Mouse (Mus musculus) kidney, adult 2 months (tissue): Measurements from ENCODE around the gene Ppfibp1. TPM values are rescaled to one million over a fixed set of nuclear protein-coding genes. Genes with fewer than 3 reads are reported as not detected.
A peak's percentile ranks its signal among the peaks of the same experiment; 100 is the strongest.
"Not testable (repeated sequence)": the region's sequence is repeated elsewhere in the genome, so short reads cannot be mapped to it uniquely, and the experiment has no call there.

ENCODE experiments used
- DNase-seq: peaks from one replicate; pipeline ENCODE4 v3.0.0; 2021
- H3K27ac ChIP-seq: fragments of 200-500 bp; 2 replicates; pipeline ENCODE4 v1.5.1; 2012; ENCODE audit warnings: low read depth, low read length, control low read depth, inconsistent platforms; ENCODE audit not compliant: insufficient read depth
- H3K27me3 ChIP-seq: fragments of 200-500 bp; replicated peaks from 2 replicates; pipeline ENCODE4 v1.6.1; 2012; ENCODE audit warnings: mild to moderate bottlenecking, moderate library complexity, low read length, inconsistent platforms; ENCODE audit not compliant: control insufficient read depth, insufficient read depth
- H3K36me3 ChIP-seq: fragments of 200-500 bp; 2 replicates; pipeline ENCODE4 v1.6.1; 2012; ENCODE audit warnings: mild to moderate bottlenecking, moderate library complexity, low read length, inconsistent platforms; ENCODE audit not compliant: control insufficient read depth, insufficient read depth
- H3K4me1 ChIP-seq: fragments of 200-500 bp; 2 replicates; pipeline ENCODE4 v1.6.1; 2011; ENCODE audit warnings: low read length; ENCODE audit not compliant: control insufficient read depth, insufficient read depth
- H3K4me3 ChIP-seq: fragments of 200-500 bp; 2 replicates; pipeline ENCODE4 v1.5.1; 2011; ENCODE audit warnings: mild to moderate bottlenecking, low read depth, low read length, control low read depth; ENCODE audit not compliant: insufficient read depth
- CTCF ChIP-seq: fragments of 200-500 bp; conservative IDR thresholded peaks from 2 replicates; pipeline ENCODE4 v1.5.1; 2011; ENCODE audit warnings: low read depth, mild to moderate bottlenecking, control low read depth, low read length, moderate library complexity, mixed read lengths; ENCODE audit not compliant: insufficient read depth, insufficient read length
- POLR2A ChIP-seq: fragments of 200-500 bp; IDR thresholded peaks from one replicate; pipeline ENCODE4 v1.6.1; 2011; ENCODE audit warnings: low read depth, low read length, control low read depth
- WGBS: fragments of 180-500 bp; shearing (Covaris S2); methylation state at CpG from one replicate; pipeline ENCODE4 v1.1.7; 2018; 5-methylcytosine and 5-hydroxymethylcytosine counted together
- polyA plus RNA-seq: library from polyadenylated mRNA; depleted of rRNA; stranded (reverse); fragments of >200 nt; gene quantifications from 2 replicates; pipeline ENCODE4 v1.2.3, GENCODE M21; 2012

Ppfibp1 gene
- polyA plus RNA-seq, 1 experiment, result 23.4 TPM

- Histone ChIP-seq H3K4me3 (no peak within 1 kb of the TSS), H3K36me3 (no peaks in the 10 kb centered on the region), H3K27me3 (no peaks in the 10 kb centered on the region), H3K4me1 (no peaks in the 10 kb centered on the region), H3K27ac (no peak within 1 kb of the TSS)
- TF ChIP-seq POLR2A, result no peak
- TF ChIP-seq CTCF, result no peak
- WGBS, result 88% methylated on average over 4 of the region's 4 CpGs
- DNase-seq, result no peak
These were observed 38.2 kb upstream of the Ppfibp1 start, which contains the start of gene Smco2 for GRCm38 (mm10) chr6:146850050-146850449. TSS of gene Smco2 (plus strand) at chr6:146850104.

- Histone ChIP-seq H3K4me3 (no peak overlapping the region), H3K4me1 (no peaks in the 10 kb centered on the region), H3K36me3 (no peaks in the 10 kb centered on the region), H3K27ac (no peak overlapping the region), H3K27me3 (no peaks in the 10 kb centered on the region)
- no peak for TF ChIP-seq CTCF
- no peak for TF ChIP-seq POLR2A
- WGBS, result 79% methylated on average over 3 of the region's 3 CpGs
- DNase-seq, result no peak
These were observed 36.4 kb upstream of the Ppfibp1 start for GRCm38 (mm10) chr6:146851916-146852315.

GRCm38 (mm10) chr6:146852739-146853138 lies 35.5 kb upstream of the Ppfibp1 start:
- WGBS, result 78% methylated on average over 4 of the region's 4 CpGs
- no peaks in the 10 kb centered on the region for H3K4me1 ChIP-seq
- no peaks in the 10 kb centered on the region for H3K27me3 ChIP-seq
- TF ChIP-seq CTCF, result no peak
- no peak for TF ChIP-seq POLR2A
- H3K4me3 ChIP-seq, result no peak overlapping the region
- no peak for DNase-seq
- H3K36me3 ChIP-seq, result no peaks in the 10 kb centered on the region
- H3K27ac ChIP-seq, result no peak overlapping the region

GRCm38 (mm10) chr6:146855185-146855584 lies 33.1 kb upstream of the Ppfibp1 start:
- WGBS, result 95% methylated on average over 9 of the region's 9 CpGs
- Histone ChIP-seq H3K36me3 (no peaks in the 10 kb centered on the region), H3K4me1 (no peaks in the 10 kb centered on the region), H3K27me3 (no peaks in the 10 kb centered on the region), H3K4me3 (no peak overlapping the region), H3K27ac (no peak overlapping the region)
- TF ChIP-seq POLR2A (no peak), CTCF (no peak)
- DNase-seq, result no peak

GRCm38 (mm10) chr6:146857386-146857785 lies 30.9 kb upstream of the Ppfibp1 start:
- H3K27me3 ChIP-seq, result no peaks in the 10 kb centered on the region
- H3K4me1 ChIP-seq, result no peaks in the 10 kb centered on the region
- no peak overlapping the region for H3K27ac ChIP-seq
- WGBS, result 94% methylated on average over 2 of the region's 2 CpGs
- TF ChIP-seq POLR2A (no peak), CTCF (no peak)
- no peaks in the 10 kb centered on the region for H3K36me3 ChIP-seq
- no peak for DNase-seq
- H3K4me3 ChIP-seq, result no peak overlapping the region

GRCm38 (mm10) chr6:146863154-146863553 lies 25.1 kb upstream of the Ppfibp1 start:
- no peak for DNase-seq
- H3K27ac ChIP-seq, result no peak overlapping the region
- TF ChIP-seq POLR2A, result no peak
- TF ChIP-seq CTCF, result no peak
- no peaks in the 10 kb centered on the region for H3K36me3 ChIP-seq
- no peaks in the 10 kb centered on the region for H3K4me1 ChIP-seq
- no peaks in the 10 kb centered on the region for H3K27me3 ChIP-seq
- 91% methylated on average over 2 of the region's 2 CpGs for WGBS
- no peak overlapping the region for H3K4me3 ChIP-seq

- 91% methylated on average over 3 of the region's 5 CpGs for WGBS
These were observed 23.9 kb upstream of the Ppfibp1 start for GRCm38 (mm10) chr6:146864370-146864769.

GRCm38 (mm10) chr6:146865701-146866100 lies 22.6 kb upstream of the Ppfibp1 start:
- TF ChIP-seq POLR2A, result no peak
- 0 out of 2 replicates have a peak, but pooled peaks have one; percentile 22 for TF ChIP-seq CTCF
- no peaks in the 10 kb centered on the region for H3K27me3 ChIP-seq
- H3K4me1 ChIP-seq, result no peaks in the 10 kb centered on the region; the same call in 1 of the 2 replicates
- no peak overlapping the region for H3K27ac ChIP-seq
- no peak for DNase-seq
- no peak overlapping the region for H3K4me3 ChIP-seq
- no peaks in the 10 kb centered on the region for H3K36me3 ChIP-seq
- 89% methylated on average over 4 of the region's 4 CpGs for WGBS

More at GRCm38 (mm10) chr6:146864370-146864769, 23.9 kb upstream of the Ppfibp1 start:
- H3K4me3 ChIP-seq, H3K36me3 ChIP-seq, H3K27me3 ChIP-seq, H3K4me1 ChIP-seq, H3K27ac ChIP-seq, DNase-seq: not testable (repeated sequence)
